8 mouse cellular contexts compared by ENCODE assay signal in genomic region chr15:86124359-86124758, GRCm38 (mm10).
DNase-seq lines count a peak whose midpoint lies in the region; ATAC-seq and TF ChIP-seq lines count a peak whose summit lies in the region.

No protein-coding gene starts in this region.

- 0 out of 2 replicates have a peak, but pooled peaks cover 3% of the 10 kb centered on the region for H3K4me1 ChIP-seq in kidney, embryonic 16.5 days (ENCODE audit: insufficient read depth, low read length)
- H3K4me1 ChIP-seq in liver, embryonic 12.5 days = peaks cover 13% of the 10 kb centered on the region

- ATAC-seq in kidney, embryonic 16.5 days (ENCODE audit: low FRiP score, low TSS enrichment) = peak; percentile 49; the same call in 1 of the 2 replicates
- peak; percentile 38 for ATAC-seq in liver, embryonic 12.5 days
- peak; percentile 28; the same call in 1 of the 2 replicates for ATAC-seq in neutrophil, adult 5-6 weeks (ENCODE audit: extremely low read depth, insufficient number of reproducible peaks, low FRiP score, poor library complexity, severe bottlenecking)

- H3K27ac ChIP-seq in gastrocnemius, adult 2 months = no peak overlapping the region
- no peak overlapping the region for H3K27ac ChIP-seq in kidney, embryonic 16.5 days (ENCODE audit: low read length)
- H3K27ac ChIP-seq in liver, embryonic 12.5 days = no peak overlapping the region

- TF ChIP-seq CTCF in gastrocnemius, adult 2 months (IDR thresholded peaks at IDR 0.05) = peak; percentile 78

- 53% methylated on average over 1 of the region's 1 CpGs for WGBS in kidney, embryonic 16.5 days
- WGBS in liver, embryonic 12.5 days (ENCODE audit: insufficient replicate concordance) = 60% methylated on average over 1 of the region's 1 CpGs

- H3K4me2 ChIP-seq in kidney, embryonic 16.5 days (replicated peaks; ENCODE audit: low read depth, low read length) = no peak overlapping the region
- no peak overlapping the region for H3K4me2 ChIP-seq in liver, embryonic 12.5 days

- no peaks in the 10 kb centered on the region for H3K9me3 ChIP-seq in kidney, embryonic 16.5 days (ENCODE audit: low read length)
- H3K9me3 ChIP-seq in liver, embryonic 12.5 days (replicated peaks) = no peaks in the 10 kb centered on the region

- intact Hi-C loops in gastrocnemius, adult 2 months (cut with DNase I) = loop anchor here (1.0 to 5.0 kb wide), 2 partner anchors 37 to 70 kb away; no protein-coding TSS in a partner anchor

- peaks cover 36% of the 10 kb centered on the region for H3K36me3 ChIP-seq in kidney, embryonic 16.5 days (ENCODE audit: insufficient read depth, low read length)
- peaks cover 86% of the 10 kb centered on the region for H3K36me3 ChIP-seq in liver, embryonic 12.5 days

- DNase-seq in B cell, adult 2 months = peak; percentile 87 to 88
- peak; percentile 49 for DNase-seq in R1 (ENCODE audit: low read depth, low spot score)
- peak; percentile 90 to 91 for DNase-seq in cerebellum, postnatal 25 days
- DNase-seq in gastrocnemius, adult 2 months = peak; percentile 87
- DNase-seq in thymus, postnatal 25 days = peak; percentile 84

- no peaks in the 10 kb centered on the region for H3K27me3 ChIP-seq in kidney, embryonic 16.5 days (ENCODE audit: insufficient read depth, low read length)
- no peaks in the 10 kb centered on the region for H3K27me3 ChIP-seq in liver, embryonic 12.5 days (replicated peaks)

- H3K9ac ChIP-seq in kidney, embryonic 16.5 days (replicated peaks; ENCODE audit: low read length) = no peak overlapping the region
- no peak overlapping the region for H3K9ac ChIP-seq in liver, embryonic 12.5 days

- H3K4me3 ChIP-seq in gastrocnemius, adult 2 months = no peak overlapping the region
- H3K4me3 ChIP-seq in kidney, embryonic 16.5 days (ENCODE audit: low read length) = no peak overlapping the region
- no peak overlapping the region for H3K4me3 ChIP-seq in liver, embryonic 12.5 days
